Mouse (Mus musculus): ENCODE measurements around the gene Amotl2.
"Not testable (repeated sequence)": the region's sequence is repeated elsewhere in the genome, so short reads cannot be mapped to it uniquely, and the experiment has no call there.

Gene Amotl2

GRCm38 (mm10) chr9:102734739-102735075 lies 18.2 kb downstream of the Amotl2 start:
- DNase-seq (ENCODE audit: low spot score in 2 of 2): no peak

- DNase-seq (ENCODE audit: low spot score in 2 of 2): no peak
Observed at GRCm38 (mm10) chr9:102735231-102735630, 18.8 kb downstream of the Amotl2 start.

GRCm38 (mm10) chr9:102735996-102736395 lies 19.5 kb downstream of the Amotl2 start:
- DNase-seq (ENCODE audit: low spot score in 2 of 2): no peak

GRCm38 (mm10) chr9:102737405-102737804 lies 20.9 kb downstream of the Amotl2 start:
- DNase-seq (ENCODE audit: low spot score in 2 of 2): no peak

GRCm38 (mm10) chr9:102746753-102747152 lies 30.3 kb downstream of the Amotl2 start:
- DNase-seq (ENCODE audit: low spot score in 2 of 2): no peak

GRCm38 (mm10) chr9:102747902-102748301 lies 31.4 kb downstream of the Amotl2 start:
- no peak for DNase-seq (ENCODE audit: low spot score in 2 of 2)

DNA sequence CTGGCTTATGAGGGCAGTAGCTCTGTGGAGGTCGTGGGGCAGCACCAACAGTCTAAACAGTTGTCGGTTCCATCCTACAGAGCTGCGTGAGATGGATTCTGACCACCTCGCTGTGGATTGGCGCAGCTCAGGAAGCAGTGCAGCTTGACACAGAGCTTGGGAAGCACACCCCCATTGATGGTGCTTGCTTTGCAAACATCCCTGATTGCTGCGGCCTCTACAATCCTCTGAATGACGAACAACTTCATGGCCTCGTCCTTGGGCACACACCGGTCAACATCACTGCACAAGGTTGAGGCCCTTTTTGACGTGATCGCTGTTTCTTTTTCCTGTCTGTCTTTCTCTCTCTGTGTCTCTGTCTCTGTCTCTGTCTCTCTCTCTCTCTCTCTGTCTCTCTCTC lies 32.7 kb downstream of the Amotl2 start:
- DNase-seq (ENCODE audit: low spot score in 2 of 2): no peak

- DNase-seq (ENCODE audit: low spot score in 2 of 2): no peak
Observed at GRCm38 (mm10) chr9:102751632-102752303, 35.3 kb downstream of the Amotl2 start.

DNA sequence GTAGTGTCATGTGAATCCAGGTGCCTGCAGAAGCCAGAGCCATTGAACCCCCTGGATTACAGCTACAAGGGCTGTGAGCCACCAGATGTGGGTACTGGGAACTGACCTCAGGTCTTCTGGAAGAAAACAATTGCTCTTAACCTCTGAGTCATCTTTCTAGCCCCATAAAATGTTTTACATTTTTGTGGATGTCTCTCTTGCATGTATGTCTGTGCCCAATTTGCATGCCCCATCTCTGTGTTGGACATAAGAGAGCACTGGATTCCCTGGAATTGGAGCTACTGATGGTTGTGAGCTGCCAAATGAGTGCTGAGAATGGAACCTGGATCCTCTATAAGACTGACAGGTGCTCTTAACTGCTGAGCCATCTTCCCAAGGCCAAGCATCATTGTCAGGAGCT lies 36.8 kb downstream of the Amotl2 start:
- no peak for DNase-seq (ENCODE audit: low spot score in 2 of 2)

DNA sequence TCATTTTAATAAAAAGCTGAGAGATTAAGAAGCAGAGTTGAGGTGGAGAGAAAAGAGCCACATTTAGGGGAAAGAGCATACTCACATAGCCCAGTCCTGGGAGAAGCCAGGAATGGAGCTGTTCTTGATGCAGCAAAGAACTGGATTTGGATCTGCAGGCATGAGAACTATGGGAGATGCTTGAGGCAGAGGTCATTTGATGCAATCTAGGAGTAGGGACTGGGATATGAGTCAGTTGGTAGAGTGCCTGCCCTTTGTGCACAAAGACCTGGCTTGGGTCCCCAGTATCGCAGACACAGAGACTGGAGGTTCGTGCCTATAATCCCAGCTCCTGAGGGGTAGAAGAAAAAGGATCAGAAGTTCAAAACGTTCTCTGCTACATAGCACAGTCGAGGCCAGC lies 38.7 kb downstream of the Amotl2 start:
- no peak for DNase-seq (ENCODE audit: low spot score in 2 of 2)

GRCm38 (mm10) chr9:102755591-102756270 lies 39.3 kb downstream of the Amotl2 start:
- DNase-seq (ENCODE audit: low spot score in 2 of 2): no peak

DNA sequence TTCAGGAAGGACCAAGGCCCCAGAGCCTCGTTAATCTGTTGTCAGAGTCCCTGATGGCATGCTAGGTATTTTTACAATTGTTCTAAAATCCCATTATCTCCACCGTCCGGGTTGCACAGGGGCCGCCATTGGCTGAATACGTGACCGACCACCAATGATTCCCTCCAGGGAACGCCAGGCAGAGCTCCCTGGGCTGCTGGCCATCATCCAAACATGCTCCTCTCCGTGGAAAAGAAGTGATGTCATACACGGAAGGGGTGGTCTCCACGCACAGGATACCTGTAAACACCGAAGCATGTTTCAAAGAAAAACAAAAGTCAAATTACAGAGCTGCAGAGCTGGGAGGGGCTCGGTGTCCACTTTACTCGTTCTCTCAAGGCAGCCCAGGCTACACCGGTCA lies 39.9 kb downstream of the Amotl2 start:
- no peak for DNase-seq (ENCODE audit: low spot score in 2 of 2)

GRCm38 (mm10) chr9:102758851-102759250 lies 42.4 kb downstream of the Amotl2 start:
- DNase-seq (ENCODE audit: low spot score in 2 of 2): no peak

DNA sequence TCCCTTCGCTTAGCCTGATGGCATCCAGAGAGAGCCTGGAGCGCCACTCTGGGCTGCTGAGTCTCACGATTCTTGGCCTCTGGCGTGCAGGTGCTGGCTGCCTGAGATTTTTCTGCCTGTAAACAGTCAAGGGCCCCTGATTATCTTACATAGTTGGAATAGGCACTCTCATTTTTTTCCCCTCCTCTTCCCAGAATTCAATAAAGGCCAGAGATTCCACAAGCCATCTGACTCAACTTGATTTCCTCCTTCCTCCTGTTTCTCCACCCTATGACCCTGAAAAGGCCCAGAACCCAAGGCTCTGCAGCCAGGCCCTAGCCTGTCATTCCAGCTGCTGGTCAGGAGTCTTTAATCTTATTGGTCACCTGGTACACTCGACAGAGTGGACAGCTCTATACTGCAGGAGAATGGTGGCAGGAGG lies 43.1 kb downstream of the Amotl2 start:
- no peak for DNase-seq (ENCODE audit: low spot score in 2 of 2)

DNA sequence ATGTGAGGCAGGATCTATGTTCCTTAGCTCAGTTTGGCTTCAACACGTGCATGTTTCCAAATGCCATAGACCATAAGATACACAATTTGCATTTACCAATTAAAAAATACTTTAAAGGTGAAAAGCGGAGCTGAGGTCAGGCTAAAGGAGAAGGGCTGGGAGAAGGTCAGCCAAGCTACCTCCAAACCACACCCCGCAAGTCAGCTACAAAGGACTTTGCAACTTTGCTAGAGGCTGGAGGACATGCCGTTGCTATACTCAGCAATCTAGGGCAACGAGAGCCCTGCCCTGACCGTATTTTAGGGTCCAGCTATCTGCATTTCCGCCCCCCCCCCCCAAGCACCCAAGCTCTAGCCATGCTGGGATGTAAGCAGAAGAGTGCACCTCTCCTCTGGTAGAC lies 45.1 kb downstream of the Amotl2 start:
- no peak for DNase-seq (ENCODE audit: low spot score in 2 of 2)

GRCm38 (mm10) chr9:102762836-102763235 lies 46.4 kb downstream of the Amotl2 start:
- DNase-seq (ENCODE audit: low spot score in 2 of 2): no peak

- DNase-seq (ENCODE audit: low spot score in 2 of 2): no peak
Observed at GRCm38 (mm10) chr9:102763520-102763919, 47.0 kb downstream of the Amotl2 start.

- not testable (repeated sequence) for DNase-seq (ENCODE audit: low spot score in 2 of 2)
Observed at GRCm38 (mm10) chr9:102764540-102764939, 48.1 kb downstream of the Amotl2 start.

GRCm38 (mm10) chr9:102766741-102767140 lies 50.3 kb downstream of the Amotl2 start:
- no peak for DNase-seq (ENCODE audit: low spot score in 2 of 2)

DNA sequence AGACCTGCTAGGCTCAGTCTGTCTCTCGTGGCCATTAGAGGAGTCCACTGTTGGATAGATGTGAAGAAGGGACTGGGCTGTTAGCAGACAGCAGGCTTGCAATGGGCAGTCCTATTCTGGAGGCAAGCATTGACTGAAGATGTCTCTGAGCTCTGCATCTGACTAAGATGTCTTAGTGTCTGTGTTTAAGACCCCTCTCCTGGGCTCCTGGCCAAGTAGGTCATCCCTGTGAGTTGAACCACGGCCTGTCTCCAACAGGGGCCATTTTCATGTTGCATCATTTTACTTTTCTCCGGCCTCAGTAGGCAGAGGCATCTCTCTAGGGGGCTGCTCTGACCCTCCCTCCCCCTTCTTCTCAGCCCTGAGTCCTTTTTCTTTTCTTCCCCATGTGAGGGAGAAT lies 52.8 kb downstream of the Amotl2 start:
- DNase-seq (ENCODE audit: low spot score in 2 of 2): no peak

DNA sequence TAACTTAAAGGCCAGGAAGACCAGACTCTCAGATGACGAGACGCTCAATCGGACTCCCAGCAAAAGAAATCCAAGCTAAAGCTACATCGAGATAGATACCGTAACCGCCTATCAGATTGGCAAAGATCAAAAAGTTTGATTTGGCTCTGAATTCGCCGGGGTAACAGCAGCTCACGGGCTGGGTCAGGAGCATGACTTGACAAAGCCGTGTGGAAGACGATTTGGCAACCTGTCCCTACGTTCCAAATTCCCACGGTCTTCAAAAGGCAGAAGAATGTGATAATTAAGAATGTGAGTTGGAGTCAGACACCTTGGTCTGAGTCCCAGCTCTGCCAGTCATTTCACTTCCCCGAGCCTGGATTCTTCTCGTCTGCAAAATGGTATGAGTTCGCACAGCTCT lies 53.7 kb downstream of the Amotl2 start:
- DNase-seq (ENCODE audit: low spot score in 2 of 2): no peak

GRCm38 (mm10) chr9:102771308-102771895 lies 54.9 kb downstream of the Amotl2 start:
- no peak for DNase-seq (ENCODE audit: low spot score in 2 of 2)
